Mouse (Mus musculus): ENCODE results near the gene Arhgef26. TPM values are rescaled to one million over a fixed set of nuclear protein-coding genes. Genes with fewer than 3 reads are reported as not detected.

The Arhgef26 gene
- polyA plus RNA-seq, 1 experiment from 2014 or later: 7.8 TPM

DNA sequence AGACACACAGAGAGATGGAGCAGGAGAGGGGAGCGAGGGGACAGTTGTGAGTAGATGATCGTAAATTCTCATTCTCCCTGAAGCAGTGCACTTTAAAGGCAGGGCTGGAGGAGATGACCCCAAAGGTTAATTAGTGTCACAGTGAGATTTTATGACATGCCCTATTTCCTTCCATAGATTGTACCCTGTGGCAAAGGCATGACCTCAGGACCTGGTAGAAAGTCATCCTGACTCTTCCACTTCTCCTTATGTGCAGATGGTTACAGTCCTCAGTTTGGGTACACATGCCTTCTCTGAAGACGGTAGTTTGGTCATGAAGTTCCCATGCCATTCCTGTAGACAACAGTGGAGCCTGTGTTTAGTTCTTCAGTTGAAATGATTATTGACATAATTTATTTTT lies 42.3 kb downstream of the Arhgef26 start:
- ATAC-seq (ENCODE audit: insufficient number of reproducible peaks, low FRiP score): no peak
- H3K36me3 ChIP-seq: no peaks in the 10 kb centered on the region
- H3K27me3 ChIP-seq (replicated peaks): no peaks in the 10 kb centered on the region
- H3K27ac ChIP-seq (ENCODE audit: poor library complexity, severe bottlenecking): no peak overlapping the region
- H3K4me2 ChIP-seq: no peak overlapping the region
- H3K9me3 ChIP-seq (replicated peaks): no peaks in the 10 kb centered on the region
- H3K4me1 ChIP-seq (replicated peaks): no peaks in the 10 kb centered on the region
- 68% methylated on average over 3 of the region's 3 CpGs for WGBS
- H3K9ac ChIP-seq: no peak overlapping the region
- no peak overlapping the region for H3K4me3 ChIP-seq

DNA sequence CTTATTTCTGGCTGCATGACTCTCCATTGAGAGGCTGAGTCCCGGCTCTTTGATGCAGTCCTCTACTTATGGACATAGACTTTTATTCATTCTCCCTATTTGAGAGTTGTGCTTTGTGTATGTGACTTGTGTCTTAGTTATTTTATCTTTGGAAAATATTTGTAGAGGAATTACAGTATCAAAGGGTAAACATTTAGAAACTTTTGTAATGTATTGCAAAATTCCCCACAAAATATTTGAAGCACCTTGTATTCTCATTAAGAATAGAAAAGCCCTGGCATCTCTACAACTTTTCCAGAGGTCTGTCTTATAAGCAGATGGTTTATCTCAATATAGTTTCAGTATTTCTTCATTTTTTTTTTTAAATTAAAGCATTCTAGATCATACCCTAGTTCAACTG lies 44.7 kb downstream of the Arhgef26 start:
- no peak overlapping the region for H3K27ac ChIP-seq (ENCODE audit: poor library complexity, severe bottlenecking)
- no peaks in the 10 kb centered on the region for H3K4me1 ChIP-seq (replicated peaks)
- ATAC-seq (ENCODE audit: insufficient number of reproducible peaks, low FRiP score): no peak
- no peak overlapping the region for H3K9ac ChIP-seq
- H3K27me3 ChIP-seq (replicated peaks): no peaks in the 10 kb centered on the region
- H3K9me3 ChIP-seq (replicated peaks): no peaks in the 10 kb centered on the region
- 0 out of 2 replicates have a peak, but pooled peaks cover 4% of the 10 kb centered on the region for H3K36me3 ChIP-seq
- no peak overlapping the region for H3K4me3 ChIP-seq
- no peak overlapping the region for H3K4me2 ChIP-seq
- WGBS: 73% methylated on average over 1 of the region's 1 CpGs

DNA sequence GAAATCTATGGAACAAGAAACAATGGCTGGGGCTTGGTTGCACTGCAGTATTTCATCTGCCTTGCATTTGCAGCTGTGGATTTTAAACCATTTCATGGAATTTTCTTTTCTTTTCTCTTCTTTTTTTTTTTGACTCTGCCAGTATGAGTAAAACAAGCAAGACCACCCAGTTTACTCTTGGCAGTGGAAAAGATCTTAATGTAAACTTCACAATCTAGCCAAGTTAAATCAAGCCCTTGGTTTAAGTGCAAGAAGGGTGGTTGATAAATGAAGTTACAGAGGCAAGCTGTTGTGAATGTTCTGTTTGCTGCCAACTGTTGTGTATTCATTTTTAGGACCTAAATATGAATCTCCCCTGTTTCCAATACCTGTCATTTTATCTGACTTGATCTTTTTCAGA lies 54.5 kb downstream of the Arhgef26 start:
- no peaks in the 10 kb centered on the region for H3K27me3 ChIP-seq (replicated peaks)
- H3K4me2 ChIP-seq: no peak overlapping the region
- H3K9ac ChIP-seq: no peak overlapping the region
- no peak overlapping the region for H3K4me3 ChIP-seq
- H3K4me1 ChIP-seq (replicated peaks): peaks cover 15% of the 10 kb centered on the region
- H3K36me3 ChIP-seq: no peaks in the 10 kb centered on the region
- no peaks in the 10 kb centered on the region for H3K9me3 ChIP-seq (replicated peaks)
- ATAC-seq (ENCODE audit: insufficient number of reproducible peaks, low FRiP score): no peak
- no peak overlapping the region for H3K27ac ChIP-seq (ENCODE audit: poor library complexity, severe bottlenecking)

DNA sequence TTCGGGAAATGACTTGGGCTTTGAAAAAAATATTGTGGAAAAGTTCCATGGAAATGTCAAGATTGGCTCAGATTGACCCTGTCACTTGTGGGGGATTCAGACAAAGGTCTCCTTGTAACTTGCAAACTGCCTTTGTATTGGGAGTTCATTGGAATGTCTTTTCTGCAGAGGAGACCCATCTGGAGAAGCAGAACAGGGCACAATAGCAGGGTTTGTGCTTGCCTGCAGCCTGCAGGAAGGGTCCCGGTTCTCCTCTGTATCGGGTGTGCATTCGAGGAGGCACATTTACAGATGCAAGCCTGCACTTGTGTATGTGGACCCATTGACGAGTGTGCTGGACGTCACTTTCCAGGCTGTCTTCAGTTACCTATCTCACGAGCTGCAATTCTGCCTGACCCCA lies 56.1 kb downstream of the Arhgef26 start:
- 65% methylated on average over 7 of the region's 7 CpGs for WGBS
- Histone ChIP-seq H3K4me1 (replicated peaks) (peaks cover 15% of the 10 kb centered on the region), H3K27ac (ENCODE audit: poor library complexity, severe bottlenecking) (no peak overlapping the region), H3K4me2 (no peak overlapping the region), H3K9ac (no peak overlapping the region), H3K4me3 (no peak overlapping the region), H3K36me3 (no peaks in the 10 kb centered on the region), H3K9me3 (replicated peaks) (no peaks in the 10 kb centered on the region), H3K27me3 (replicated peaks) (no peaks in the 10 kb centered on the region)
- ATAC-seq (ENCODE audit: insufficient number of reproducible peaks, low FRiP score): no peak

DNA sequence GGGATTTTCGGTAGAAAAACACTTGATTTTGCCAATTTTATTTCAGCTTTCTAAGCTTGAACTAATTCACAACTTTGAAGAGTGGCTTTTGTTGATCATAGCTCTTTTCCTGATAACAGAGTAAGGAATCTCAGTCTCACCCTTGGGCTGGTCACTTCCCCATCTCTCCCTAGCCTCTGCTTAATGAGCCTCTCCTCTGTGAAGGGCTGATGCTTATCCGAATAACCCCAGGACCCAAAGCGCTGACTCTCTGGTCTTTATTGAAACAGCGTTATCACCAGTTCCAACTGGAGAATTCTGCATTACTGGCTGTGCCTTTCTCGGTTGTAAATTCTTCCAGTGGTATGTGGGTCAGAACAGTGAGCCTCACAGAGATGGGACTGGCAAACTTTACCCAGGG lies 57.2 kb downstream of the Arhgef26 start:
- H3K27ac ChIP-seq (ENCODE audit: poor library complexity, severe bottlenecking): no peak overlapping the region
- no peaks in the 10 kb centered on the region for H3K9me3 ChIP-seq (replicated peaks)
- H3K4me2 ChIP-seq: no peak overlapping the region
- H3K27me3 ChIP-seq (replicated peaks): no peaks in the 10 kb centered on the region
- H3K9ac ChIP-seq: no peak overlapping the region
- no peak overlapping the region for H3K4me3 ChIP-seq
- WGBS: 37% methylated on average over 5 of the region's 5 CpGs
- peaks cover 17% of the 10 kb centered on the region for H3K4me1 ChIP-seq (replicated peaks)
- ATAC-seq (ENCODE audit: insufficient number of reproducible peaks, low FRiP score): no peak
- H3K36me3 ChIP-seq: no peaks in the 10 kb centered on the region

DNA sequence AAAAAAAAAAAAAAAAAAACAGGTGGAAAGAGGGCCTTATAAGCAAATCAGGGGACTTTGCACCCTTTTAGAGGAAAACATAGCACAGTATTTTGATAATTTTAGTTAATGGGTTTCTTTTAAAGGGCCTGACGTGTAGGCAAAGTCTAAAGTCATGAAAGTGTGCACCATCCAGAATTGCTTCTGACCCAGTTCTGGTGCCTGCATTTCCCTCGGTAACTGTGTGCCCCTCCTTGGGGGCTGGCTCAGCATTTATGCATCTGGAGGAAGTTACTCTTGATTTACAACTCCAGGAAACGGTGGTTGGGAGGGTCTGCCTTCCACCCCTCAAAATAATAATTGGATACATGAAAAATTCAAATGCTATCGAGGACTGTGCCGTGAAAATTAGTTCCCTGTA lies 58.0 kb downstream of the Arhgef26 start:
- 58% methylated on average over 5 of the region's 5 CpGs for WGBS
- H3K27ac ChIP-seq (ENCODE audit: poor library complexity, severe bottlenecking): no peak overlapping the region
- no peaks in the 10 kb centered on the region for H3K27me3 ChIP-seq (replicated peaks)
- no peak overlapping the region for H3K9ac ChIP-seq
- no peak overlapping the region for H3K4me3 ChIP-seq
- H3K36me3 ChIP-seq: no peaks in the 10 kb centered on the region
- H3K4me1 ChIP-seq (replicated peaks): peaks cover 19% of the 10 kb centered on the region
- H3K9me3 ChIP-seq (replicated peaks): no peaks in the 10 kb centered on the region
- H3K4me2 ChIP-seq: no peak overlapping the region
- ATAC-seq (ENCODE audit: insufficient number of reproducible peaks, low FRiP score): no peak

DNA sequence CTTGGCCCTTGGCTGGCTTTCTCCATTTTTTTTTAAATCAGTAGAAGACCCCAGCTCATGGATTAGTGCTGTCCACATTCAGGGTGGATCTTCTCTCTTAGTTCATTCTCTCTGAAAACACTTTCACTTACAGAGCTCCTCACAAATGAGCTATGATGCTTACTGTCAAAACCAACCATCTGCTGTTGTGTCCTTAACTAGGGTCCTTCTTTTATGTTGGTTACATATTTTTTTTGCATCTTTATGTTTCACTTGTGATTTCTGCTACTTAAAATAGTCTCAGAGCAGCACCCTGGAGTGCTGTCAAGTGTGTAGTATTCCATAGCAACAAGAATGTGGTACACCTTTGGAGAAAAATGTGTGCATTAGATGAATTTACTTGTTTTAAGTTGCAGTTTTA lies 60.0 kb downstream of the Arhgef26 start:
- H3K9me3 ChIP-seq (replicated peaks): no peaks in the 10 kb centered on the region
- no peak overlapping the region for H3K4me3 ChIP-seq
- H3K9ac ChIP-seq: no peak overlapping the region
- H3K27ac ChIP-seq (ENCODE audit: poor library complexity, severe bottlenecking): no peak overlapping the region
- H3K4me1 ChIP-seq (replicated peaks): peaks cover 19% of the 10 kb centered on the region
- H3K4me2 ChIP-seq: no peak overlapping the region
- no peaks in the 10 kb centered on the region for H3K27me3 ChIP-seq (replicated peaks)
- H3K36me3 ChIP-seq: no peaks in the 10 kb centered on the region
- ATAC-seq (ENCODE audit: insufficient number of reproducible peaks, low FRiP score): no peak

DNA sequence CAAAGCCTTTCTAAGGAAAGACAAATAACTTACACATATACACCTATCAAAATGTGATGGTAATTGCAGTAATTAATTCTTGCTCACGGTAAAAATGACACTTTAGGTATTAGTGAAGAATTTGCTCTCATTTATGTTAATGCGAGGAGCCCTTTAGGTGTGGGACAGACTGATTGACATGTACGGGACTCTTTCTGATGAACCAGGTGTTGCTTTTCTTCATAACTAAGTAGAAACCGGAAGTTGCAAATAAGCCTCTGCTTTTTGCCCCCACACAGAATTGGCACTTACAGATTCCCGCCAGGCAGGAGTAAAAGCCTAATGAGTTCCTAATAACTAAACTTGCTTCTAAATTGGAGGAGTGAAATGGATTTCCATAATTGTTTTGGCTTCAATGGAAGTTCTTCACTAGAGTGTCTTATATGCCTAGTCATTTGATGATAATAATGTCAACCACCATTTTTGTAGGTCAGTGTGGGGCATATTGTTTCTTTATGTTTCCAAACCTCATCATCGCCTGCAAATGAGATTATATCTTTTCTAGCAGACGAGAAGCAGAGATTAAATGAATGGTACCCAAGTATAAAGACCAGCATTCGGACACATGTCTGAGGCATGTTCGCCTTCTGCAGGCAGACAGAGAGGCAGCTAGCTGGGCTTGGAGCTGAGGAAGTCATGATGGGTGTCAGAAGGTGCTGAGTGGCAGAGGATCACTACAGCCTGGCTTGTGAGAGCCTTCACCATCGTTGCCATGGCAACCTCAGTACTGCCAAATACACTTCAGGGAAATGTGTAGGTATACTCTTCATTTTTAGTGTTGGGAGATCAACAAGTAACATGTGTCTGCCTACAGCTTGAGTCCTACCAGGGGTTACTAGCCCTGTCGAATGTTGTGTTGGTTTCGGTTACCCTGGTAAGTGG lies 61.9 kb downstream of the Arhgef26 start:
- H3K4me3 ChIP-seq: no peak overlapping the region
- H3K27me3 ChIP-seq (replicated peaks): no peaks in the 10 kb centered on the region
- H3K9me3 ChIP-seq (replicated peaks): no peaks in the 10 kb centered on the region
- H3K36me3 ChIP-seq: no peaks in the 10 kb centered on the region
- ATAC-seq (ENCODE audit: insufficient number of reproducible peaks, low FRiP score): no peak
- no peak overlapping the region for H3K9ac ChIP-seq
- 77% methylated on average over 12 of the region's 12 CpGs for WGBS
- H3K27ac ChIP-seq (ENCODE audit: poor library complexity, severe bottlenecking): no peak overlapping the region
- H3K4me1 ChIP-seq (replicated peaks): peaks cover 20% of the 10 kb centered on the region
- H3K4me2 ChIP-seq: no peak overlapping the region

DNA sequence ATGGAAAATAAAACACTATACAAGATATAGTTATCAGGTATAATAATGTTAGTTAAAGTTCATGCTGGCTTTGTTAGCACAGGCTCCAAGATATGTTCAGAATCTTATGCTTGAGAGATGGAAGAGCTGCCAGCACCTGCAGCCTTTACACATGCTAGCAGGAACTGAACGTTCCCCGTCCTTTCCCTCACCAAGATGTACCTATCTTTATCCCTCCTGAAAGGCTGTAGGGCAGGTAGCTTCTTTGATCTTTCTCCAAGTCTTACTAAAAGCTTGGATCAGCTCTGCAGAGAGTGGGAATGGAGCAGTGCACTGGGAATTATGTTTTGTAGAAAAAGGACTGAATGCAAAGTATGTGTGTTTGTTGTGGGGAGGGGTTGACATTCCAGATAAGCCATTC lies 64.3 kb downstream of the Arhgef26 start:
- H3K4me2 ChIP-seq: no peak overlapping the region
- peaks cover 9% of the 10 kb centered on the region for H3K4me1 ChIP-seq (replicated peaks)
- no peak for ATAC-seq (ENCODE audit: insufficient number of reproducible peaks, low FRiP score)
- H3K36me3 ChIP-seq: no peaks in the 10 kb centered on the region
- WGBS: 89% methylated on average over 2 of the region's 2 CpGs
- H3K9me3 ChIP-seq (replicated peaks): no peaks in the 10 kb centered on the region
- no peak overlapping the region for H3K27ac ChIP-seq (ENCODE audit: poor library complexity, severe bottlenecking)
- no peak overlapping the region for H3K4me3 ChIP-seq
- no peaks in the 10 kb centered on the region for H3K27me3 ChIP-seq (replicated peaks)
- no peak overlapping the region for H3K9ac ChIP-seq

DNA sequence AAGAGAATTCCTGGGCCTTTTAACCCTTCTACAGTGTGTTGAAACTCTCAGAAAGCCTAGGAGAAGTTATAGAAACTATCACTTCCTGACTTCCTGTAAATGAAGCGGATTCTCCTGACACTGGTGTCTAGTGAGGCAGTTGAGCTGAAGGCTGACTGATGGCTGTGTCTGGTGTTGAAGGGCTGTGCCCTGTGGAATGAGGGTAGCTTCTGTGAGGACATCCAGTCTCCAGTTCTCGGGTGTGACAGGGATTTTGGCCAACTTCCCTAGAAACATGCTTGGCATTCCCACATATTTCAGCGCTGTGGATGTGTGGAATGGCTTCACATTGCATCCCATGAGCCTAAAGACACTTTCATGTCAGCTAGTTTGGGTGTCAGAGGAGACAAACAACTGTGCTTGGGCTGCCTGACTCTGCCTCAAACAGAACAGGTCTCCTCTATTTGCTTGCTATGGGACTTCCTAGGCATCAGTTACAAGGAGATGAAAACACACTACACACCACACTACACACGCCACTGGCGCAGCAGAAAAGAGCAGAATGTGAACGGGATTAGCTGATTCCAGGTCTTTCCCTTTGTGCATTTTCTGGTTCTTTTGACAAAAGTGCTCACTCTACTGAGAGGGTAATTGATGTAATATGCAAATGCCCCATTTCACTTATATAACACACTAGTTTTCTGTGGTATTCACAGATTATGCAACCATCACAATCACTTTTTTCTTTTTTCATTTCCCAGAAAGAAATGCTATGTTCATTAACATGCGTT lies 66.5 kb downstream of the Arhgef26 start:
- H3K4me3 ChIP-seq: no peak overlapping the region
- peaks cover 9% of the 10 kb centered on the region for H3K4me1 ChIP-seq (replicated peaks)
- H3K9ac ChIP-seq: no peak overlapping the region
- H3K27ac ChIP-seq (ENCODE audit: poor library complexity, severe bottlenecking): no peak overlapping the region
- WGBS: 64% methylated on average over 7 of the region's 7 CpGs
- no peaks in the 10 kb centered on the region for H3K9me3 ChIP-seq (replicated peaks)
- no peak overlapping the region for H3K4me2 ChIP-seq
- no peaks in the 10 kb centered on the region for H3K36me3 ChIP-seq
- no peaks in the 10 kb centered on the region for H3K27me3 ChIP-seq (replicated peaks)
- no peak for ATAC-seq (ENCODE audit: insufficient number of reproducible peaks, low FRiP score)

DNA sequence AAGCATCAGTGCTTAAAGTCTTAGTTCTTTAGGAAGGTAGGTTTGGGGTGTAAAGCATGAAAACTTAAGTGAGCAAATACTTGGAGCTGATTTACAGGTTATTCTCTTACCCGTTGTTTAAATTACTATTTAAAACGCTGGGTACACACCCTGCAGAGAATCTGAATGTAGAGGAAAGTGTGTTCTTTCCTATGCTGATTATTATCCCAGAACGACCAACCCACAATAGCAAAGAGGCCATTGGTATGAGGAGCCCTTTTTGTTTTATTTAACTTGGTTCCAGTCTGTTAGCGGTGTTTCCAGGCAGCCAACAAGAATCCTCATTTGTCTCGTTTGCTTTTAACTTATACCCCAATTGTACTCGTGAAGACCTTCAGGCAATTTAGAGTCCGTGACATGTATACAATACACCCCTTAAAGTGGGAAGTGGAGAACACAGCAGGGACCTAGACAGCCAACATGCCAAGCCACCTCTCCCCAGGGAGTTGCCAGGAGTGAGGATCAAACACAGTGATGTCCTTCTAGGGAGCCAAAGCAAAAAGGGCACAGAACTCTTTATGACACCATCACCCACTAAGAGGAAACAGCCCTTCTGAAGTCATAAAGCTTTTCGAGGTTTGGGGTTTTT lies 71.5 kb downstream of the Arhgef26 start:
- Histone ChIP-seq H3K4me1 (replicated peaks) (peaks cover 12% of the 10 kb centered on the region), H3K4me2 (no peak overlapping the region), H3K9ac (no peak overlapping the region), H3K36me3 (no peaks in the 10 kb centered on the region), H3K27ac (ENCODE audit: poor library complexity, severe bottlenecking) (no peak overlapping the region), H3K9me3 (replicated peaks) (no peaks in the 10 kb centered on the region), H3K4me3 (no peak overlapping the region), H3K27me3 (replicated peaks) (no peaks in the 10 kb centered on the region)
- no peak for ATAC-seq (ENCODE audit: insufficient number of reproducible peaks, low FRiP score)
- WGBS: 83% methylated on average over 8 of the region's 8 CpGs
